Mouse (Mus musculus): ENCODE results near the gene Rtn2. TPM values are rescaled to one million over a fixed set of nuclear protein-coding genes. Genes with fewer than 3 reads are reported as not detected.
"Not testable (repeated sequence)": the region's sequence is repeated elsewhere in the genome, so short reads cannot be mapped to it uniquely, and the experiment has no call there.

Gene Rtn2
- total RNA-seq, 2 experiments from 2014 or later, result 154 to 161 TPM

GRCm38 (mm10) chr7:19265928-19266822, 16.2 kb upstream of the Rtn2 start:
- intact Hi-C loops (cut with DNase I), result no loop called here
- no peak for DNase-seq

GRCm38 (mm10) chr7:19267051-19267450, 15.4 kb upstream of the Rtn2 start:
- intact Hi-C loops (cut with DNase I), result no loop called here
- DNase-seq, result no peak

DNA sequence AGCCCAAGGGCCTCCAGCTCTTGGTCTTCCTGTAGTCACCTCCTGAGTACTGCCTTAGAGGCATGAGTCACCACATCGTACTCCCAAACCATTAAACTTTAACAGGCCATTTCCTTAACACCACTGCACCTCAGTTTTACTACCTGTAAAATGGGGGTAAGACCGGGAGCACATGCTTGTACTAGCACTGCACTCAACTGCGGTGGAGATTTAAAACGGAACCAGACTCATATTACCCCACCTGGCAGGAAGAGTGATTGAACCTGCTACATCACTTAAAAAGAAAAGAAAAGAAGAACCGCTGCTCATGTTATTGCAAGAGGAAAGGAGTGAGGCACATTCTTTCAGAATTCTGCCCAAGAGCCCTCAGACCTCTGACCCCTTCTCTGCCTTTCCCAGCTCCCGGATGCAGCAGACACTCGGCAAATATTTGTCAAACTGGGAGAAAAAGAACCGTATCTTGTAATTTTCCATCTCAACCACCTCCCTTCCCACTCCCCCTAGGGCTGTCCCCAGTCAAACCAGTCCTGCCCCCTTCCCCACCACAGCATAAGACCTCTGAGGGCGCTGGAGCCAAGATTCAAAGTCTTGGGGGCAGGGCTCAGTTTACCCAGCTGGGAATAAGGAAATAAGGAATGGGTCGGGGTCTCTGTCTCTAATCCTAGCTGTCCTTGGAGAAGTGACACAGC, 13.3 kb upstream of the Rtn2 start:
- DNase-seq, result no peak
- intact Hi-C loops (cut with DNase I), result no loop called here

GRCm38 (mm10) chr7:19269721-19270441, 12.5 kb upstream of the Rtn2 start:
- intact Hi-C loops (cut with DNase I), result no loop called here

DNA sequence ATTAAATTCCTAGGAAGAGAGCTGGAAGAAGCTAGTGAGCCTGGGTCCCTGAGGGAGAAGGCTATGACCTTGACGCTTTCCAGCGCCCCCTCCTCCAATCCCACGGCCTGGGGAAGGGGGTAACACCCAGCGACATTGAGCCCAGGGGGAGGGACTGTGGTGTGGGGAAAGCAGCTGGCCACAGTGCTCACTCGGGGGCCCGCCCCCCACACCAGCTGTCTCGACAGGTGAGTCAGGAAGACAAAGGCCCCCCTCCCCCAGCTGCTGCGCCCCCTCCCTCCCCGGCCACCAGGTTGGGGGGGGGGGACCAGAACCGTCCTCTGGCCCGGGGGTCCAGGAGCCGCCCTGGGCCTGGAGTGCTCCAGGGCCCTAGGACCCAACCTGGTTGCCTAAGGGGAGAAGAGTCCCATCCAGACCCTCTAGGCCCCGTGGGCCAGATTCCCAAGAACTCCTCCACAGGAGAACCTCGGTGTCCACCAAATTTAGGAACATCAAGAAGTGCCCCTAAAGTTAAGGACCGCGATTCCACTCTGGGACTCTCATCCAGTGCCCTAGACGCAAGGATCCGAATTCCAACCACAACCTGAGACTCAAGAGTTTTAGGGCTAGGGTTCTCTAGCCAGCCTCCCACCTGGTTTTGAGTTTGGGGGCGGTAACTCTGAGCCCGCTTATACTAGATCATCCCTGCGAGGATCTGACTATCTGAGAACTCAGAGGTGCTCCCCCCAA, 11.8 kb upstream of the Rtn2 start:
- intact Hi-C loops (cut with DNase I), result no loop called here
- DNase-seq, result no peak

More at GRCm38 (mm10) chr7:19269721-19270441, 12.5 kb upstream of the Rtn2 start:
- peak; percentile 64 for DNase-seq

- intact Hi-C loops (cut with DNase I), result no loop called here
- peak; percentile 77 for DNase-seq
These were observed 10.9 kb upstream of the Rtn2 start, which contains the start of gene Vasp for GRCm38 (mm10) chr7:19271238-19272172. Gene Vasp, minus strand, starts transcription at chr7:19271817.

- intact Hi-C loops (cut with DNase I), result no loop called here
- peak; percentile 66 for DNase-seq
These were observed 10.2 kb upstream of the Rtn2 start for GRCm38 (mm10) chr7:19272173-19272764.

DNA sequence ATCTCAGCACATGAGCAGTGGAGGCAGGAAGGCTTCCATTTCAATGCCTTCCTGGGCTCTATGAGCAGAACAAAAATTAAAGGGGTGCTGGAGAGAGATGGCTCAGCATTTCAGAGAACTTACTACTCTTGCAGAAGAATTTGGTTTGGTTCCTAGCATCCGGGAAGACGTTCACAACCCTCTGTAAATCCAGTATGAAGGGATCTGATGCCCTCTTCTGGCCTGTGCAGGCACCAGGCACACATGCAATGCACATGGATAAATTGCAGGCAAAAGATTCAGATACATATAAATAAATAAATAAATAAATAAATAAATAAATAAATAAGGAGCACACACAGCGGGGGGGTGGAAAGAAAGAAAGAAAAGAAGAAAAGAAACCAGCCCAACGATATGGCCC, 6.2 kb upstream of the Rtn2 start:
- DNase-seq, result no peak
- intact Hi-C loops (cut with DNase I), result no loop called here

GRCm38 (mm10) chr7:19279052-19279451, 3.4 kb upstream of the Rtn2 start:
- intact Hi-C loops (cut with DNase I), result no loop called here
- no peak for DNase-seq

DNA sequence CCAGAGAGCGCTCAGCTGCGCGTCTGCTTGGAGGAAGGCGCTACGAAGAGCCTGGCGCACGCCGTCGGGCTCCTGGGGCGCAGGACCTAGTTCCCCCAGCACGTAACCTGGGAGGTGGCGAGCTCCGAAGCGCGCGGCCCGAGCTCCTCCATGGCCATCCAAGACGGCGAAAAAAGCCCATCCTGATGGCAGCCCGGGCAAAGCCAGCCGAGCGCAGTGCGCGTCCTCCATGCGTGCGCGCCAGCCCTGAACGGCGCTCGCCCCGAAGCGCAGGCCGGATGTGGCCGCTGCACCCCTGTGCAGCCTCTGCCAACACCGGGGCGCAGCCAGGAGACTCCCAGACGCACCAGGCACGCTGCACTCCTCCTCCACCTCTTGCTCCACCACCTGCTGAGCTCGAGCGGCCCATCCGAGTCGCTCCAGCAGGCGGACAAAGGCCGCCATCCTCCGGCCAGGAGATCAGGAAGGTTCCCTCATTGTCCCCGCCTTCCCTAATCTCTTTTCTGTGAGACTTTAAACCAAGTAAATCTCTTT, 2.8 kb upstream of the Rtn2 start, which contains the start of gene Ppm1n:
Gene Ppm1n, minus strand, starts transcription at position 484 of the 534 bp plus-strand sequence.
- intact Hi-C loops (cut with DNase I), result loop anchor here (10.0 kb wide), 1 partner anchor 45 kb away; no protein-coding TSS in a partner anchor
- DNase-seq, result no peak

DNA sequence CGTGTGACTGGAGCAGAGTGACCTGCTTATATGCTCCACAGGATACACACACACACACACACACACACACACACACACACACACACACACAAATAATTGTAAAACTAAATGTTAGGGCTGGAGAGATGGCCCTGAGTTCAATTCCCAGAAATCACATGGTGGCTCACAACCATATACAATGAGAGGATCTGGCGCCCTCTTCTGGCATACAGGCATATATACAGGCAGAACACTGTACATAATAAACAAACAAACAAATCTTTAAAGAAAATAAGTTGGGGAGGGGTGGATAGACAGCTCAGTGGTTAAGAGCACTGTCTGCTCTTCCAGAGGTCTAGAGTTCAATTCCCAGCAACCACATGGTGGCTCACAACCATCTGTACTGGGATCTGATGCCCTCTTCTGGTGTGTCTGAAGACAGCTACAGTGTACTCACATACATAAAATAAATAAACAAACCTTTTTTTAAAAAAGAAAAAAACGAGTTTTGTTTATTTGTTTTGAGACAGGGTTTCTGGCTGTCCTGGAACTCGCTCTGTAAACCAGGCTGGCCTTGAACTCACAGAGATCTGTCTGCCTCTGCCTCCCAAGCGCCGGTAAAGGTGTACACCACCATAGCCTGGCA, 632 bp upstream of the Rtn2 start:
- intact Hi-C loops (cut with DNase I), result loop anchor here (10.0 kb wide), 1 partner anchor 47 kb away; no protein-coding TSS in a partner anchor
- not testable (repeated sequence) for DNase-seq

GRCm38 (mm10) chr7:19282791-19283405, 474 bp downstream of the Rtn2 start:
- DNase-seq, result peak; percentile 69
- intact Hi-C loops (cut with DNase I), result loop anchor here (10.0 kb wide), 1 partner anchor 48 kb away; no protein-coding TSS in a partner anchor

GRCm38 (mm10) chr7:19283406-19283804, 981 bp downstream of the Rtn2 start:
- DNase-seq, result no peak
- intact Hi-C loops (cut with DNase I), result loop anchor here (10.0 kb wide), 1 partner anchor 49 kb away; no protein-coding TSS in a partner anchor

- peak; percentile 75 for DNase-seq
- intact Hi-C loops (cut with DNase I), result loop anchor here (10.0 kb wide), 1 partner anchor 50 kb away; no protein-coding TSS in a partner anchor
These were observed 2.3 kb downstream of the Rtn2 start for GRCm38 (mm10) chr7:19284763-19285162.

GRCm38 (mm10) chr7:19290969-19291596, 8.7 kb downstream of the Rtn2 start:
- intact Hi-C loops (cut with DNase I), result no loop called here
- DNase-seq, result no peak

DNA sequence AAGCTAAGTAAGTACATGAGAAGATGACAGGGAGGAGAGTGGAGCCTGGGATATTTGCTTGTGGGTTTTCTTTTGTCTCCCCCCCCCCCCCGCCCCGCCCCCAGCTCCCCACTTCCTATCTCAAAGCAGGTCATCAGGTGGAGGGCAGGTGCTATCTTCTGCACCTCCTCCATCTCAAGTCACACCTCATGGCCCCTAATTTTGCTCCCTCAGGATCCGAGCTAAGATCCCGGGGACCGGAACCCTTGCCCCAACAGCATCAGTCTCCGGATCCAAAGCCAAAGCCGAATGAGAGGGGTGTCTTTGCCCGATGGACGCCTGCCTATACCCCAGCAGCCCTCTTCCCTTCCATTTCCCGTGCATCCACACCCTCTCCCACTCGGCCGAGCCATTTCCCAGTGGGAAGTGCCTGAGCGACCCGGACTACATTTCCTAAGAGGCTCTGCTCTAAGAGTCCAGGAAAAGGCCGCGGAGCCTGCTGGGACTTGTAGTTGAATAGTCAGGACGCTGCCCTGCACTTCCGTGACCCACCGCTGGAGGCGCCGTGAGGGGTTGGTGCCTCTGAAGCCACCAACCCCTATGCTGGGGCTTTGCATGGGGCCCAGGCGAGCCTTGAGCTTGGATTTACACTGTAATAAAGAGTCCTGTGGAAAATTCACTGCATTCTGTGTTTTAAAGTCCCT, 13.2 kb downstream of the Rtn2 start:
- intact Hi-C loops (cut with DNase I), result no loop called here
- DNase-seq, result peak; percentile 98

Data from left cerebral cortex, postnatal 4 days (tissue).